Mouse (Mus musculus): Measurements from ENCODE around the gene Armh3. TPM values are rescaled to one million over a fixed set of nuclear protein-coding genes. Genes with fewer than 3 reads are reported as not detected.

Armh3 gene
- polyA plus RNA-seq, 1 experiment from 2014 or later = 25.0 TPM

Other genes with a start within 250 kb of the Armh3 start
- gene Npm3, start 248.9 kb downstream of the Armh3 start, polyA plus RNA-seq (2015; fragmentation: Nextera tagmentation; extraction: Ambion mirVana) = 6.4 and 6.7 TPM in 2 replicates
- 79.4 and 81.4 TPM in 2 replicates for gene Mgea5, start 214.7 kb downstream of the Armh3 start, polyA plus RNA-seq (2015; fragmentation: Nextera tagmentation; extraction: Ambion mirVana)
- 8.3 and 8.4 TPM in 2 replicates for gene Kcnip2, start 182.4 kb downstream of the Armh3 start, polyA plus RNA-seq (2015; fragmentation: Nextera tagmentation; extraction: Ambion mirVana)
- gene Hps6, start 5.0 kb upstream of the Armh3 start, polyA plus RNA-seq (2015; fragmentation: Nextera tagmentation; extraction: Ambion mirVana) = 4.0 and 4.7 TPM in 2 replicates
- 17.1 and 25.1 TPM in 2 replicates for gene Pprc1, start 46.4 kb upstream of the Armh3 start, polyA plus RNA-seq (2015; fragmentation: Nextera tagmentation; extraction: Ambion mirVana)
- gene Ldb1, start 46.7 kb upstream of the Armh3 start, polyA plus RNA-seq (2015; fragmentation: Nextera tagmentation; extraction: Ambion mirVana) = 128 and 132 TPM in 2 replicates
- gene Nolc1, start 77.4 kb upstream of the Armh3 start, polyA plus RNA-seq (2015; fragmentation: Nextera tagmentation; extraction: Ambion mirVana) = 60.1 and 73.6 TPM in 2 replicates
- gene Elovl3, start 133.4 kb upstream of the Armh3 start, polyA plus RNA-seq (2015; fragmentation: Nextera tagmentation; extraction: Ambion mirVana) = not detected in 2 replicates
- 0.17 and 1.4 TPM in 2 replicates for gene Pitx3, start 149.8 kb upstream of the Armh3 start, polyA plus RNA-seq (2015; fragmentation: Nextera tagmentation; extraction: Ambion mirVana)
- 65.2 and 74.1 TPM in 2 replicates for gene Gbf1, start 154.0 kb upstream of the Armh3 start, polyA plus RNA-seq (2015; fragmentation: Nextera tagmentation; extraction: Ambion mirVana)